Mouse (Mus musculus) megakaryocyte-erythroid progenitor cell, adult 5-6 weeks (primary cell): Measurements from ENCODE around the gene Zfp2. TPM values are rescaled to one million over a fixed set of nuclear protein-coding genes. Genes with fewer than 3 reads are reported as not detected.

Source experiments
- ATAC-seq: replicated peaks from 2 replicates; pipeline ENCODE4 v1.8.0; 2016; ENCODE audit warnings: mild to moderate bottlenecking, inconsistent platforms; ENCODE audit not compliant: severe bottlenecking, poor library complexity, low FRiP score, low TSS enrichment
- total RNA-seq, 2 experiments: library from RNA; stranded (forward) in 1 of 2; stranded (reverse) in 1 of 2; fragments of 200-1000, 215-1000 nt in 1 of 2; fragments of >200 nt in 1 of 2; fragmentation: Nextera tagmentation in 1 of 2; gene quantifications; 2 replicates each; pipeline ENCODE4 v1.2.3; 2014 to 2017

Gene Zfp2
- total RNA-seq, 2 experiments from 2014 or later, result 4.1 to 4.9 TPM

DNA sequence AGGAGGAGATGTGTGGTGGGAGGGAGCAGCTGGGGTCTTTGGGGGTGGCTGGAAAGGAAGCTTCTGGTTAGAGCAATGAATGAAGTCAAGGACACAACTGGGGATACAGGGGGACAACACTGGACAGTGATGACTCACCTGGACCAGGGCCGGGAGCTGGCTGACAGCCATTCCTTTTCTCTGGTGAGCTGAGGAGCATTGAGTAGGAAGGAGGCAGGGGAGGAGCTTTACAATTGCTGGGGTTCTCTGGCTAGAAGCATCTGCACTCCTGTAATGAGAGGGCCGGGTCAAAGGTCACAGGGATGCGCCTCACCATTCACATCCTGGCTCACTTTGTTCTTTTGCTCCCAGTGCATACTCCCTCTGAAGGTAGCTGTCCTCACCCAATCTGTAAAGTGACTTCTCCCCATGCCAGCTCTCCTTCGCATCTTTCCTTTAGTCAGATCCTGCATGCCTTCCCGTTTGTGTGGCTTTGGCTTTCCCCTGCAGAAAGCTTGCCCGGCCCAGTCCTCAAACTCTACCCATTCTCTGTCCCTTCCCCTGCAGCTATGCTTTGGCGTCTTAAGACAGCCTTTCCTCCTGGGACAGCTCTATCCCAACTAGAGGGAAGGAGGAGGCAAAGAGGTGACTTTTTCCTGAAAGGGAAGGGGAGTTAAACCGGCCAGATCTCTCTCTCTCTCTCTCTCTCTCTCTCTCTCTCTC, 29.6 kb downstream of the Zfp2 start:
- no peak for ATAC-seq

DNA sequence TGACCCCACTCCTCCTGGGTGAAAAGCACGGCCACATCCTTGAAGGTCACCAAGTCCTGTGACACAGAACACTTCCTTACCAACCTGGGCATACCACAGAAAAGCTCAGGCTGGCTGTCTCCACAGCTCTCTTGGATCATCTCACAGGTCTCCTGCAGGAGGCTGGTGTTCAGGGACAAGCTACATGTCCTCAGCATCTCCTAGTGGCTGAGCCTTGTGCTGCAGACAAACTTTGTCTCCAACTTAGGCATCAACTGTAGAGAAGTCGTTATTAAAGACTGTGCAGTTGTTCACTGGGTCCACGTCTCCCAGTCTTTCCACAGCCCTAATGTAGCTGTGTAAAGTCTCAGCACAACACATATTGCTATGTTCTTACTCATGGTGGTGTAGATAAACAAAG, 32.2 kb downstream of the Zfp2 start:
- ATAC-seq, result no peak

DNA sequence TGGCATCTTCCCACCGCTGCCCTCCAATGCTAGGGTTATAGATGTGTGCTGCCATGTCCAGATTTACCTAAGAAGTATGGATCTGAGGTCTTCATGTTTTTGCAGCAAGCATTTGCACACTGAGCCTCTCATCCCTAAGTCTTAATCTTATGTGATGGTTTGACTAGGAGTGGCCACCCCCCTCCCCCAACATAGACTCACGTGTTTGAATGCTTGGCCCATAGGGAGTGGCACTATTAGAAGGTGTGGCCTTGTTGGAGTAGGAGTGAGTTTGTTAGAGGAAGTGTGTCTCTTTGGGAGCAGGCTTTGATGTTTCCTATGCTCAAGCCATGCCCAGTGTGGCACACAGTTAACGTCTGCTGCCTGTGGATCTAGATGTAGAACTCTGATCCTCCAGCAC, 37.3 kb downstream of the Zfp2 start:
- no peak for ATAC-seq

GRCm38 (mm10) chr11:50850989-50851601, 64.9 kb downstream of the Zfp2 start:
- no peak for ATAC-seq

DNA sequence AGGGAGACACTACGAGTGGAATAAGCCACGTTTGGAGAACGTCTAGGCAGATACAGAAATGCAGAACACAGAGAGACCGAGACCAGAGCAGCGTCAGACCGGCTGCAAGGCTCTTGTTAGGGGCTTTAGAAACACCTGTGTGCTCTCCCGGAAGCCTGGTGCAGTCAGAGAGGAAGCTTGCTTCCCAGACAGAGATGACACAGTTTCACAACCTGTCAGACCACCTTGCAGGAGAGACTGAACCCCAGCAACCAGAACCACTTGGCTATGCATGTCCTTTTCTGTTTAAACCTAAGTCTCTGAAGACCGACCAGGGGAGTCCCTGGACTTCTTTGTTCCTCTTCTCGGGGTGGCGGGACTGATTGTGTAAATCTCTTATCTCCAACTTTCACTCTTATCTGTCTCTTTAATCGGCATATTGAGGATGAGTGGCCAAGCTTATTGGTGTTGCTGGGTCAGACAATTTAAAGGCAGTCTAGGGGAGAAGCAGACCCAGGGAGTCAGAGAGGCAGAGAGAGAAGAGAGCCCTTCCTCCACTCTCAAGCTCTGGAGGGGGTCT, 65.7 kb downstream of the Zfp2 start, which contains the start of gene Grm6:
Gene Grm6 (plus strand): TSS at position 509 of the 559 bp plus-strand sequence.
- no peak for ATAC-seq

- ATAC-seq, result no peak
Measured at GRCm38 (mm10) chr11:50849310-50849709, 66.7 kb downstream of the Zfp2 start.

Other genes starting within 250 kb of the Zfp2 start
- gene Zfp354c, start 88.4 kb downstream of the Zfp2 start, total RNA-seq (2014; fragmentation: Nextera tagmentation), result 2.2 and 15.8 TPM in 2 replicates
- gene Zfp354c, start 88.4 kb downstream of the Zfp2 start, total RNA-seq (2017), result 0.38 and 2.8 TPM in 2 replicates
- gene Zfp879, start 74.6 kb downstream of the Zfp2 start, total RNA-seq (2014; fragmentation: Nextera tagmentation), result not detected in 2 replicates
- gene Zfp879, start 74.6 kb downstream of the Zfp2 start, total RNA-seq (2017), result 0.08 and 0.14 TPM in 2 replicates
- not detected in 2 replicates for gene Grm6, start 65.5 kb downstream of the Zfp2 start, total RNA-seq (2014; fragmentation: Nextera tagmentation)
- not detected in 2 replicates for gene Grm6, start 65.5 kb downstream of the Zfp2 start, total RNA-seq (2017)
- not detected in 2 replicates for gene Zfp454, start 28.5 kb downstream of the Zfp2 start, total RNA-seq (2014; fragmentation: Nextera tagmentation)
- gene Zfp454, start 28.5 kb downstream of the Zfp2 start, total RNA-seq (2017), result not detected in 2 replicates
- gene Zfp354b, start 15.5 kb upstream of the Zfp2 start, total RNA-seq (2014; fragmentation: Nextera tagmentation), result not detected in 2 replicates
- not detected in 2 replicates for gene Zfp354b, start 15.5 kb upstream of the Zfp2 start, total RNA-seq (2017)
- not detected in 2 replicates for gene 4933414I15Rik, start 27.6 kb upstream of the Zfp2 start, total RNA-seq (2014; fragmentation: Nextera tagmentation)
- gene 4933414I15Rik, start 27.6 kb upstream of the Zfp2 start, total RNA-seq (2017), result not detected in 2 replicates
- gene Prop1, start 37.6 kb upstream of the Zfp2 start, total RNA-seq (2014; fragmentation: Nextera tagmentation), result not detected in 2 replicates
- not detected in 2 replicates for gene Prop1, start 37.6 kb upstream of the Zfp2 start, total RNA-seq (2017)
- gene Olfr1378, start 50.4 kb upstream of the Zfp2 start, total RNA-seq (2014; fragmentation: Nextera tagmentation), result not detected in 2 replicates
- gene Olfr1378, start 50.4 kb upstream of the Zfp2 start, total RNA-seq (2017), result not detected in 2 replicates
- gene Olfr1377, start 65.8 kb upstream of the Zfp2 start, total RNA-seq (2014; fragmentation: Nextera tagmentation), result not detected in 2 replicates
- not detected in 2 replicates for gene Olfr1377, start 65.8 kb upstream of the Zfp2 start, total RNA-seq (2017)
- gene Olfr51, start 87.4 kb upstream of the Zfp2 start, total RNA-seq (2014; fragmentation: Nextera tagmentation), result not detected in 2 replicates
- gene Olfr51, start 87.4 kb upstream of the Zfp2 start, total RNA-seq (2017), result not detected in 2 replicates
- not detected in 2 replicates for gene Olfr54, start 98.1 kb upstream of the Zfp2 start, total RNA-seq (2014; fragmentation: Nextera tagmentation)
- not detected in 2 replicates for gene Olfr54, start 98.1 kb upstream of the Zfp2 start, total RNA-seq (2017)
- not detected in 2 replicates for gene Olfr1375, start 131.9 kb upstream of the Zfp2 start, total RNA-seq (2014; fragmentation: Nextera tagmentation)
- gene Olfr1375, start 131.9 kb upstream of the Zfp2 start, total RNA-seq (2017), result not detected in 2 replicates
- not detected in 2 replicates for gene Zfp354a, start 143.1 kb upstream of the Zfp2 start, total RNA-seq (2014; fragmentation: Nextera tagmentation)
- gene Zfp354a, start 143.1 kb upstream of the Zfp2 start, total RNA-seq (2017), result not detected in 2 replicates